Mouse (Mus musculus): ENCODE results near the gene Sirt1. TPM values are rescaled to one million over a fixed set of nuclear protein-coding genes. Genes with fewer than 3 reads are reported as not detected.
"Not testable (repeated sequence)": the region's sequence is repeated elsewhere in the genome, so short reads cannot be mapped to it uniquely, and the experiment has no call there.

The Sirt1 gene
- polyA plus RNA-seq, 1 experiment from 2014 or later, result 7.9 TPM

- Histone ChIP-seq H3K9ac (ENCODE audit: low read depth, low read length) (no peak overlapping the region), H3K4me1 (replicated peaks; ENCODE audit: control insufficient read depth, insufficient read depth, low read length) (peaks cover 5% of the 10 kb centered on the region), H3K27me3 (replicated peaks; ENCODE audit: control insufficient read depth, insufficient read depth, low read length) (no peaks in the 10 kb centered on the region), H3K27ac (ENCODE audit: low read depth, low read length) (no peak overlapping the region), H3K4me3 (ENCODE audit: low read depth, low read length) (no peak overlapping the region), H3K36me3 (ENCODE audit: control insufficient read depth, insufficient read depth, low read length) (no peaks in the 10 kb centered on the region), H3K4me2 (no peak overlapping the region), H3K9me3 (ENCODE audit: control insufficient read depth, low read length) (no peaks in the 10 kb centered on the region)
- DNase-seq (ENCODE audit: low spot score) (no peak), ATAC-seq (replicated peaks; ENCODE audit: low FRiP score) (no peak)
- WGBS, result 91% methylated on average over 5 of the region's 5 CpGs
These were observed 41.2 kb upstream of the Sirt1 start for GRCm38 (mm10) chr10:63422736-63422992.

DNA sequence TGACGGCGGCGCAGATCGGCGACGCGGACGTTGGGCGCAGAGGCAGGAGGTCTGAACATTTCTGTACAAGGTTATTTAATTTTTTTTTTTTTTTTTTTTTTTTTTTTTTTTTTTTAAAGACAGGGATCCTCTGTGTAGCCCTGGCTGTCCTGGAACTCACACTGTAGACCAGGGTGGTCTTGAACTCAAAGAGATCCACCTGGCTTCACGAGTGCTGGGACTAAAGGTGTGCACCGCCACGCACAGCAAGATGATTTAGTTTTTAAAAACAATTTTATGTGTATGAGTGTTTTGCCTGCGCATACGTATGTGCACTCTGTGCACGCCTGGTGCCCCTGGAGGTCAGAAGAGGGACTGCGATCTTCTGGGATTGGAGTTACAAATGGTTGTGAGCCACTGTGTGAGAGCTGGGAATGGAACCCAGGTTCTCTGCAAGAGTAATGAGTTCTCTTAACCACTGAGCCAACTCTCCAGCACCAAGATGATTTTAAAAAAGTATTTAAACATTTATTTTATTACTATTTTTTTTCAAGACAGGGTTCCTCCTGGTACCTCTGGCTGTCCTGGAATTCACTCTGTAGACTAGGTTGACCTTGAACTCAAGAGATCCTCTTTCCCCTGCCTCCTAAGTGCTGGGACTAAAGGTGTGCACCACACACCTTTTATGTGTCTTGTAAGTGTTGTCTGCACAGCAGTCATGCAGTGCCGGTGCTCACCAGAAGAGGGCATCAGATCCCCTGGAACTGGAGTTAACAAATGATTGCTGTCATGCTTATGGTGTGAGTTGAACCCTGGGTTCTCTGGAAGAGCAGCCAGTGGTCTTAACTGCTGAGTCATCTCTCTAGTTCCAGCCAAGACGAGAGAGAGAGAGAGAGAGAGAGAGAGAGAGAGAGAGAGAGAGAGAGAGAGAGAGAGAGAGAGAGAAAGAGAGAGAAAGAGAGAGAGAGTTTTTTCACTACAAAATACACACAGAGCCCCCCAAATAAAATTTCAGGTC is 40.5 kb upstream of the Sirt1 start, which contains the start of gene Gm7075:
Gene Gm7075 (minus strand): TSS at position 51 of the 997 bp plus-strand sequence.
- DNase-seq (ENCODE audit: low spot score) (no peak), ATAC-seq (replicated peaks; ENCODE audit: low FRiP score) (no peak)
- Histone ChIP-seq H3K9me3 (ENCODE audit: control insufficient read depth, low read length) (no peaks in the 10 kb centered on the region), H3K4me3 (ENCODE audit: low read depth, low read length) (no peak within 1 kb of the TSS), H3K27me3 (replicated peaks; ENCODE audit: control insufficient read depth, insufficient read depth, low read length) (no peaks in the 10 kb centered on the region), H3K4me1 (replicated peaks; ENCODE audit: control insufficient read depth, insufficient read depth, low read length) (peaks cover 5% of the 10 kb centered on the region), H3K27ac (ENCODE audit: low read depth, low read length) (no peak within 1 kb of the TSS), H3K36me3 (ENCODE audit: control insufficient read depth, insufficient read depth, low read length) (no peaks in the 10 kb centered on the region), H3K9ac (ENCODE audit: low read depth, low read length) (no peak within 1 kb of the TSS), H3K4me2 (no peak within 1 kb of the TSS)
- 81% methylated on average over 18 of the region's 18 CpGs for WGBS

DNA sequence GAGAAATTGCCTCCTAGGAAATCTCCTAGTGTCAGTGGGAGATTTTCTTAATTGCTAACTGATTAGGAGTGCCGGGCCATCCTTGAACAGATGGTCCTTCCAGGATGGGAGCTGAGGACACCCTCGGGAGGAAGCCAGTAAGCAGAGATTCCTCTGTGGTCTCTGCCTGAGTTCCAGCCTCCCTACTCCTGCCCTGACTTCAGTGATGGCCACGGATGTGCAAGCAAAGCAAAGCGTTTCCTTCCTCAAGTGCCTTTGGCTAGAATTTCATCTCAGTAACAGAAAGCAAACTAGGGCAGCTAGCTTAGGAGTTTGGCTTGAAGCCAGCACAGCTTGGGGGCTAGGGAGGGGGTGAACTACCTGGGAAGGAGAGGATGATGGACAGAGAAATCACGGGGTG is 35.6 kb upstream of the Sirt1 start:
- no peak overlapping the region for H3K27ac ChIP-seq (ENCODE audit: low read depth, low read length)
- no peak for DNase-seq (ENCODE audit: low spot score)
- H3K4me2 ChIP-seq, result no peak overlapping the region
- ATAC-seq (replicated peaks; ENCODE audit: low FRiP score), result no peak
- no peaks in the 10 kb centered on the region for H3K9me3 ChIP-seq (ENCODE audit: control insufficient read depth, low read length)
- H3K36me3 ChIP-seq (ENCODE audit: control insufficient read depth, insufficient read depth, low read length), result no peaks in the 10 kb centered on the region
- H3K4me3 ChIP-seq (ENCODE audit: low read depth, low read length), result no peak overlapping the region
- no peaks in the 10 kb centered on the region for H3K4me1 ChIP-seq (replicated peaks; ENCODE audit: control insufficient read depth, insufficient read depth, low read length)
- 45% methylated on average over 5 of the region's 5 CpGs for WGBS
- no peaks in the 10 kb centered on the region for H3K27me3 ChIP-seq (replicated peaks; ENCODE audit: control insufficient read depth, insufficient read depth, low read length)
- no peak overlapping the region for H3K9ac ChIP-seq (ENCODE audit: low read depth, low read length)

GRCm38 (mm10) chr10:63415850-63416249 is 34.3 kb upstream of the Sirt1 start:
- Histone ChIP-seq H3K4me2 (peak overlapping the region; percentile 33; the same call in 1 of the 2 replicates), H3K4me1 (replicated peaks; ENCODE audit: control insufficient read depth, insufficient read depth, low read length) (no peaks in the 10 kb centered on the region), H3K36me3 (ENCODE audit: control insufficient read depth, insufficient read depth, low read length) (no peaks in the 10 kb centered on the region), H3K4me3 (ENCODE audit: low read depth, low read length) (no peak overlapping the region), H3K27me3 (replicated peaks; ENCODE audit: control insufficient read depth, insufficient read depth, low read length) (no peaks in the 10 kb centered on the region), H3K9me3 (ENCODE audit: control insufficient read depth, low read length) (no peaks in the 10 kb centered on the region), H3K27ac (ENCODE audit: low read depth, low read length) (no peak overlapping the region), H3K9ac (ENCODE audit: low read depth, low read length) (no peak overlapping the region)
- DNase-seq (ENCODE audit: low spot score) (no peak), ATAC-seq (replicated peaks; ENCODE audit: low FRiP score) (no peak)
- 51% methylated on average over 7 of the region's 7 CpGs for WGBS

GRCm38 (mm10) chr10:63415287-63415686 is 33.8 kb upstream of the Sirt1 start:
- ATAC-seq (replicated peaks; ENCODE audit: low FRiP score) (no peak), DNase-seq (ENCODE audit: low spot score) (no peak)
- Histone ChIP-seq H3K9ac (ENCODE audit: low read depth, low read length) (no peak overlapping the region), H3K27me3 (replicated peaks; ENCODE audit: control insufficient read depth, insufficient read depth, low read length) (no peaks in the 10 kb centered on the region), H3K36me3 (ENCODE audit: control insufficient read depth, insufficient read depth, low read length) (no peaks in the 10 kb centered on the region), H3K4me3 (ENCODE audit: low read depth, low read length) (no peak overlapping the region), H3K9me3 (ENCODE audit: control insufficient read depth, low read length) (no peaks in the 10 kb centered on the region), H3K27ac (ENCODE audit: low read depth, low read length) (no peak overlapping the region), H3K4me1 (replicated peaks; ENCODE audit: control insufficient read depth, insufficient read depth, low read length) (no peaks in the 10 kb centered on the region), H3K4me2 (no peak overlapping the region)
- WGBS, result 56% methylated on average over 7 of the region's 7 CpGs

GRCm38 (mm10) chr10:63412756-63413155 is 31.3 kb upstream of the Sirt1 start:
- DNase-seq (ENCODE audit: low spot score), result peak; percentile 31
- WGBS, result 84% methylated on average over 17 of the region's 17 CpGs
- H3K36me3 ChIP-seq (ENCODE audit: control insufficient read depth, insufficient read depth, low read length), result no peaks in the 10 kb centered on the region
- H3K9ac ChIP-seq (ENCODE audit: low read depth, low read length), result no peak overlapping the region
- H3K27me3 ChIP-seq (replicated peaks; ENCODE audit: control insufficient read depth, insufficient read depth, low read length), result no peaks in the 10 kb centered on the region
- no peaks in the 10 kb centered on the region for H3K4me1 ChIP-seq (replicated peaks; ENCODE audit: control insufficient read depth, insufficient read depth, low read length)
- no peak overlapping the region for H3K27ac ChIP-seq (ENCODE audit: low read depth, low read length)
- H3K4me3 ChIP-seq (ENCODE audit: low read depth, low read length), result no peak overlapping the region
- no peak for ATAC-seq (replicated peaks; ENCODE audit: low FRiP score)
- no peak overlapping the region for H3K4me2 ChIP-seq
- no peaks in the 10 kb centered on the region for H3K9me3 ChIP-seq (ENCODE audit: control insufficient read depth, low read length)

DNA sequence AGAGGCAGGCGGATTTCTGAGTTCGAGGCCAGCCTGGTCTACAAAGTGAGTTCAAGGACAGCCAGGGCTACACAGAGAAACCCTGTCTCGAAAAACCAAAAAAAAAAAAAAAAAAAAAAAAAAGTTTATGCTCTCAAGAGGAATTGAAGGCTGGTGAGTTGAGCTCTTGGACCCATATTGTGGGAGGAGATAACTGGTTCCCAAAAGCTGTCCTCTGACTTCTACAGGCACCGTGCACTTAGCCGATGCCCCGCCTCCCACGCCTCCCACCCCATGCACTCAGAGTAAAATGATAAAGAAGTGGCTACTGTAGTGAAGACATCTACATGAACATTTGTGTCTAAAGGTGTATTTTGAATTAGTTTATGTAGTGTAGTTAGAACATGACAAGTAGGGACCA is 30.2 kb upstream of the Sirt1 start:
- H3K9ac ChIP-seq (ENCODE audit: low read depth, low read length); H3K4me3 ChIP-seq (ENCODE audit: low read depth, low read length); H3K27ac ChIP-seq (ENCODE audit: low read depth, low read length); H3K36me3 ChIP-seq (ENCODE audit: control insufficient read depth, insufficient read depth, low read length); H3K27me3 ChIP-seq (replicated peaks; ENCODE audit: control insufficient read depth, insufficient read depth, low read length); H3K4me1 ChIP-seq (replicated peaks; ENCODE audit: control insufficient read depth, insufficient read depth, low read length); H3K4me2 ChIP-seq; H3K9me3 ChIP-seq (ENCODE audit: control insufficient read depth, low read length); ATAC-seq (replicated peaks; ENCODE audit: low FRiP score): not testable (repeated sequence)
- 76% methylated on average over 6 of the region's 7 CpGs for WGBS
- DNase-seq (ENCODE audit: low spot score), result peak; percentile 31

GRCm38 (mm10) chr10:63410162-63410956 is 28.9 kb upstream of the Sirt1 start:
- ATAC-seq (replicated peaks; ENCODE audit: low FRiP score) (no peak), DNase-seq (ENCODE audit: low spot score) (peak; percentile 34)
- H3K9me3 ChIP-seq (ENCODE audit: control insufficient read depth, low read length), result no peaks in the 10 kb centered on the region
- no peaks in the 10 kb centered on the region for H3K36me3 ChIP-seq (ENCODE audit: control insufficient read depth, insufficient read depth, low read length)
- no peaks in the 10 kb centered on the region for H3K4me1 ChIP-seq (replicated peaks; ENCODE audit: control insufficient read depth, insufficient read depth, low read length)
- WGBS, result 63% methylated on average over 16 of the region's 16 CpGs
- no peak overlapping the region for H3K9ac ChIP-seq (ENCODE audit: low read depth, low read length)
- no peak overlapping the region for H3K4me2 ChIP-seq
- no peak overlapping the region for H3K4me3 ChIP-seq (ENCODE audit: low read depth, low read length)
- no peaks in the 10 kb centered on the region for H3K27me3 ChIP-seq (replicated peaks; ENCODE audit: control insufficient read depth, insufficient read depth, low read length)
- no peak overlapping the region for H3K27ac ChIP-seq (ENCODE audit: low read depth, low read length)
